Mouse (Mus musculus) right cerebral cortex, adult 2 months (tissue): Measurements from ENCODE around the gene Cd164.

ENCODE experiments used
- DNase-seq, 2 experiments: peaks; one replicate each; pipeline ENCODE4 v3.0.0; 2021 to 2022; ENCODE audit warnings: low spot score in 2 of 2

Gene Cd164

GRCm38 (mm10) chr10:41546396-41547165 is 27.4 kb downstream of the Cd164 start:
- DNase-seq, result no peak

DNA sequence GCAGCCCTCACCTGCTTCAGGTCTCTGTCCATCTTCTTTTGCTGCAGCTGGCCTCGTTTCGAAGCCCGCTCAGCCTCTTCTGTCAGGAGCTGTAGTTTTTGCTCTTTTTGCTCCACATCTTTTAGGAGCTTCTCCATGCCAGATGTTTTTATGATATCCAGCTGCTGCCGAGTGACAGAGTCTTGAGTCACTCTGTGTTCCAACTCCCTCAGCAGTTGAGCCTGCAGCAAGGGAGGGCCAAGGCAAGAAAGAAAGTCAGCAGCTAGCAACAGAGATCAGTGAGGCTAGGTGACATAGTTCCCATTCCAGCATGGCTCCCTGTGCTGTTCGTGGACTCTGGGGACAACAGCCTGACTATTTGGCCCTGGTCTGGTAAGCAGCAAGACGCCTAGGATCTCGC is 31.5 kb downstream of the Cd164 start:
- DNase-seq, result no peak

- peak in 1 of 2 experiments; percentile 11 for DNase-seq
These were observed 33.1 kb downstream of the Cd164 start for GRCm38 (mm10) chr10:41552319-41552718.

DNA sequence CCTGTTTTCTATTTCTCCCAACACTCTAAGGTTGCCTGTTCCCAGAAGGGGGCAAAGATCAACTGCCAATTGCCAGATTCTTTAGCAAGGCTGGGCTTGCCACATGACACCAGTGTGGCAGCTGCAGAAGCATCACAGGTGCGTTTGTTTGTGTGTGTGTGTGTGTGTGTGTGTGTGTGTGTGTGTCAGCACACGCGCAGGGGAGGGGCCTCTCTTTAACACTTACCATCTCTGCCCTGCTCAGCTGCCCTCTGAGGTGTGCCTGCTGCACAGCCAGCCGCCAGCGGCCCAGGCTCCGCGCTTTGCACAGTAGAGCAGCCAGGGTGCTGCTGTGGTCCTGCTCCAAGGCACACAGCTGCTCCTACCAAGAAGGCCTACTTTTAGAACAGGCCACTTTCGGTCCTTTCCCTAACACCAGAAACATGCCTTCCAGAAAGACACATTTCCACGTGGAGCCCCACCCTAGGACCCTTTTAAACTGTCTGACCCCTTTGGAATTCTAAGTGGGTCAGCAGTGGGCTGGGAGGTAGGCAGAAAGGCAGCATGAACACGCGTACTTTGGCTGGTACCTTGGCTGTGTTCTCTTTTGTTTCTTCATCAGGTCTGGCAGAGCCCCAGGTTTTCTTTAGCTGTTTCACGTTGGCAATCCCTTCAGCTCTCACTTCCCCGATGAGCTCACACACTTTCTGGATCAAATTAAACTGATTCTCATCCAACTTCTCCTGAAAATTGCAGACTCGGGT is 33.8 kb downstream of the Cd164 start:
- peak; percentile 53 to 61 for DNase-seq

DNA sequence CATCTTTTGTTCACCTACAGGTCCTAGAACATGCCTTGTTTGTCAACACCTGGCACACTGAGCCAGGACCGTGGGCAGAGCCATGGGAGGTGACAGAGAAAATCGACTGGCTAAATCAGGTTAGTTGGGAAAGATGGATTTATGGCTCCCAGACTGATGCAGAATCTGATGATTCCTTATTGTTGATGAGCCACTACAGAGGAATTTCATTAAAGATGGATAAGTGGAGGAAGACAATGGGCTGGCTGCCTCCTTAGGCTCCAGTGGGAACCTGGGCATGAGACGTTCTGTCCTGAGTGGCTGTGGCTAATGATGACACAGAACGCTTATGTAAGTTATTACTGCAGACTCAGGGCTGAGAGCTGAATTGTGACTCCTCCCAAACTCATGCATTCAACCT is 34.5 kb downstream of the Cd164 start:
- DNase-seq, result no peak

DNA sequence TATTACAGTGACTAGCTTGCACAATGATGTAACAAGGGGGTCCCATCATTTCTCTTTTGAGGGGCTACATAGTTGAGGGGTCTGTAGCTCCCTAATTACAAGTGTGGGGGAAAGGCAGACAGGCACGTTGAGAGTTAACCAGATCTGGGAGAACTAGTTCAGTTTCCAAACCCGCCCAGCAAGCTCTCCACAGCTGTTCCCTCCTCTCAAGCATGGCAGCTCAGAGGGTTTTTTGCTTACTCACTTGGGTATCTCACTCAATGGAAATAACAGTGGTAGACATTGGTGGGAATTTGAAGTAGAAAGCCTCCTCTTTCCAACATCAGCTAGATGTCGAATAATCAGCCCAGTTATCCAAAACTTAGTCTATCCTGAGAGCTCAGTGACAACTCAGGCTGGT is 35.9 kb downstream of the Cd164 start:
- DNase-seq, result no peak

- no peak for DNase-seq
These were observed 39.2 kb downstream of the Cd164 start for GRCm38 (mm10) chr10:41558401-41558800.

DNA sequence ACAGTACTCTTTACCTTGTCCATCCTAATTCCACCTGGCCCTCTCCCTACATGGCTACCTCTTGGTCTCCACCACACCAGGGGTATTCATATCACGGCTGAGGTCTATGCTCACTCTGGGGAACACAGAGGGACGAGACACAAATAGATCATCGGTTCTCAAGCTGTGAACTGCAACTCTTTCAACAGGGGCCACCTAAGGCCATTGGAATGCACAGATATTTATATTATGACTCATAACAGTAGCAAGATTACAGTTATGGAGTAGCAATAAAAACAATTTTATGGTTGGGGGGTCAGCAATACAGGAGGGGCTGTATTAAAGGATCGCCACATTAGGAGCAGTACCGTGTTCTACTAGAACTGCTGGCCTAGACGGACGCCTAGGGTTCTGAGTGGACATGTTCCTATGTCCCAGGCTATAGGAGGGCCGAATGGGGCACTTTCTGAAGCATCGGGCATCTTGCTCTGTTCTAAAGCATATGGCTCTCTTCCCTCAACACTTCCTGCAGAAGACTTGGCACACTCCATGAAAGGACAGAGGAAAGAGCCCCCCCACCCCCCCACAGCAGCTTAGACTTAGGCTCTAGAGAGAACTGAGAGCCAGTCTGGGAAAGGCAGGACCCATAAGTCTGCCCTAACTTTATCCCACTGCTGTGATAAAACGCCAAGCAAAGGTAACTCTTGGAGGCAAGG is 42.6 kb downstream of the Cd164 start:
- DNase-seq, result no peak

DNA sequence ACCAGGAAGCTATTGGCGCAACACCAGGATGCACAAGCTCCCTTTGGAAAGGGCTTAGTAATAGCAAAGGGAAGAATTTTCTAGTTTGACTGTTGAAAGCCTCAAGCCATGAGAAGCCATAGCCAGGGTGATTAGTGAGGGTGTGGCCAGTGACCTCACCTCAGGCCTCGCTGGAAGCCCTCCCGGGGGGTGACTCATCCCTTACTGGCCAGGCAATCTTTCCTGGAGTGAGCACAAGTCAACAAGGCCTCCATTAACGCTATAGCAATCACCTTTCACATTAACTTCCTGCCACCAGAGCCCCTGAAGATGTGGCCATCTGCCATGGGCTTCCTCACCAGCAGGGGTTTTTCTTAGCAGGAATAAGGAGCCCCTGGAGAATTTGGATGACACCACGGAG is 45.9 kb downstream of the Cd164 start:
- no peak for DNase-seq

DNA sequence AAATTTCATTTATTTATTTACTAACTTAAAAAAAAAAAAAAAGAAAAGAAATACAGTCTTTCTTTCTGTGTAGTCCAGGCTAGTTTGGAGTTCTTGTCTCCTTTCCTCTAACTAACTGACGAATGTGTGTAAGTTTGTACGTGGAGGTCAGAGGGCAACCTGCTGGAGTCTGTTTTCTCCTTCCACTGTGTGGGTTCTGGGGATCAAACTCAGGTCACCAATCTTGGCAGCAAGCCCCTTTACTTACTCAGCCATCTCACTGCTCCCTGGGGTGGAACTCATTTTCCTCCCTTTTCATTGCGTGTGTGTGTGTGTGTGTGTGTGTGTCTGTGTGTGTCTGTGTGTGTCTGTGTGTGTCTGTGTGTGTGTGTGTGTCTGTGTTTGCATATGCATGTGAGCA is 49.1 kb downstream of the Cd164 start:
- no peak for DNase-seq

- no peak for DNase-seq
These were observed 51.9 kb downstream of the Cd164 start for GRCm38 (mm10) chr10:41571065-41571464.

DNA sequence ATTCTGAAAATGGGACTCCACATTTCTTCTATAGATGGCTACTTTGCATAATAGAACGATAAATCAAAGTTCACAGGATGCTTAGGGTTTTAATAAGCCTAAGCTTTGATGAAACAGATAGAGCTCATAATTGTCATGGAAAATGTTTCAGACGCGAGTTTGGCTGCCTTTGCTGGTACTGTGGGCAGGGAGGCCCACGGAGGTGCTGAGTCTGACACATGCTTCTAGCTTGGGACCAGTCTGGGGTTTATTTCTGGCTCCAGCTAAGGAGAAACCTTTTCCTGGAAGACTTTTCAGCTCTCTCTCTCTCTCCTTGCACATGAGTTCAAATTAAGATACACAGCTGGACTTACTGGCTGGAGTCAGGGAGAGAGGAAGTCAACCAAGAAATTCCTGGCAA is 53.1 kb downstream of the Cd164 start:
- DNase-seq, result peak in 1 of 2 experiments; percentile 15

DNA sequence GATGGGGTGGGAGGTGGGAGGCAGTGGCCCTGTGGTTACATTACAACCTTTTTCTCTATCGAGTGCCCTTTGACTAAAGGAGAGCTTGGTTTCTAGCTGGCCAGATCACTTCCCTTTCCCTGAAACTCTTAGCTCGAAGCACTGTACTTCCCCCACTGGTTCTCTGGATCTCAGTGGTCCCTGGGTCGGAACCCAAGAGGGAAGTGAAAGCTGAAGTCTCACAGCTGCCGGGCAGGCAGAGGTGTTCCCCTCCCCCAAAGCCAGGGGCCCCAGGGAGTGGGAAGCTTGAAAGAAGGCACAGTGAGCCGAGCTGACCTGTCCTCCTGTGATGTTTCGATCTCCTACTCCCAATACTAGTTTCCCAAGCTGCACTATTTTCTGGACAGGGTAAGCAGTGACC is 54.0 kb downstream of the Cd164 start:
- DNase-seq, result no peak

- DNase-seq, result no peak
These were observed 56.5 kb downstream of the Cd164 start for GRCm38 (mm10) chr10:41575451-41576327.

- no peak for DNase-seq
These were observed 57.2 kb downstream of the Cd164 start for GRCm38 (mm10) chr10:41576328-41576833.

DNA sequence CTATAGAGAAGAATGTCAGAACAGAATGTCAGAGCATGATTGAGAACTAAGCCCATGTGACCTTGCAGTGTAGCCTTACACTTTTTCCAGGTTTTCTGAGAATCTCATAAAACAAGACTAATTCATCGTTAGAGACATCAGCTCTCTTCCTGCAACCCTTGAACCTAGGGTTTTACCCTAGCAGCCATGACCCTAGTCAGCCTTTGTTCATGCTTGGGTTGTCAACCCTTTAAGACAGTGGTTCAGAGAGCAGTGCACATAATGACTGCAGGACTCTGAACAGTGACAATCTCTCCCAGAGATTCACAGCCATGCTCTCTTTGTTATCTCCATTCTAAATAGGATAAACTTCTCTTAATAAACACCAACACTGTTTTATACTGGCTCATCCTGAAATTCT is 59.3 kb downstream of the Cd164 start:
- no peak for DNase-seq

DNA sequence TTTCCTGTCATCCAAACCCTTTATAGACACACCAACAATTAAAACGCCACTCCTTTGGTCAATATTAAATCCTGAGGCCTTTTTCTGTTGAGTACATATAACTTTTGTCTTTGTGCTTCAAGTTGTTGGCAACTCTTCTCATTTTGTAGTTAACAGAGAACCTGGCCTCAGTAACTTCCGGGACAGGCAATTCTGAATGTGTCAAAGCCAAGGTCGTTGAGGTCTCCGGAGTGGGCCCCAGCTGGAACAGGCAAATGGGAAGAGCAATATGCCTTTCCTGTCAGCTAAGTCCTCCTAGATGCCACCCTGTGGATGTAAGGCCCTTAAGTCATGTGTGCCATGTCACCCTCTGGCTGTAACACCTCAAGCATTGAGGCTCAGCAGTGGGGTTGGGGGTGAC is 61.2 kb downstream of the Cd164 start:
- no peak for DNase-seq
